Comparison of ENCODE assay signal across 10 mouse cellular contexts in the genomic region with DNA sequence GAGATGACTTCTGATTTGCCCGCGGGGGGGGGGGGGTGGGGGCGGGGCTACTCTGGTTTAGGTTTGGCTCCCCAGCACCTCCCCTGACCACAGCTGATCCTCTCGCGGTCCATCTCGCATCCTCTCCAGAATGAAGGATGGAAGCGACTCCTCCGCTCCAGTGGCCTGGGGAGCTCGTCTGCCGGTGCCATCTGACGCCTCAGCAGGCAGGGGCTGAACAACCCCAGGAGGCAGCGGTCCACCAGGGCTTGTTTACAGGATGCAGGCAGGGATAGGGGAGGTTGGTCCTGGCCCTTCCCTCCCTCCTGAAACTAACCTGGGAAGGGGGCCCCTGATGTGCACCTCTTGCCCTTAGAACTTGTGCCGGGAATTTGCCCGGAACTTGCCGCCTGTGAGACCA.
A peak's percentile ranks its signal among the peaks of the same experiment; 100 is the strongest.
DNase-seq lines count a peak whose midpoint lies in the region; ATAC-seq and TF ChIP-seq lines count a peak whose summit lies in the region.
"Had no signal": no experiment of that assay in that cellular context is flagged by ENCODE, and none has a peak within 500 bp of the region (broad histone marks: within the 10 kb centered on the region; RNA-seq: fewer than 3 reads in every experiment).

No protein-coding gene starts in this region.

- no peaks in the 10 kb centered on the region for H3K9me3 ChIP-seq in hindbrain, embryonic 10.5 days
- H3K9me3 ChIP-seq in hindbrain, postnatal 0 days (ENCODE audit: low read length): no peaks in the 10 kb centered on the region
- H3K9me3 ChIP-seq in CH12.LX (replicated peaks; ENCODE audit: low read length) (no peaks in the 10 kb centered on the region), E14TG2a.4 (ENCODE audit: low read length) (no peaks in the 10 kb centered on the region)
- H3K9me3 ChIP-seq in embryonic facial prominence, embryonic 15.5 days (replicated peaks): no peaks in the 10 kb centered on the region
- H3K9me3 ChIP-seq in forebrain, embryonic 10.5 days: no peaks in the 10 kb centered on the region

- peaks cover 38% of the 10 kb centered on the region for H3K4me1 ChIP-seq in hindbrain, embryonic 10.5 days (replicated peaks)
- H3K4me1 ChIP-seq in hindbrain, postnatal 0 days (ENCODE audit: insufficient read depth, low read length): peaks cover 11% of the 10 kb centered on the region; the same call in 1 of the 2 replicates
- H3K4me1 ChIP-seq in CH12.LX (ENCODE audit: control insufficient read depth in 1 of 2, insufficient read depth in 2 of 2) (peaks cover 0 to 6% of the 10 kb centered on the region in 2 experiments; a peak in 1 of 4 replicates), E14TG2a.4 (replicated peaks; ENCODE audit: low read depth, low read length) (peaks cover 85% of the 10 kb centered on the region)
- H3K4me1 ChIP-seq in embryonic facial prominence, embryonic 15.5 days: peaks cover 19% of the 10 kb centered on the region
- peaks cover 41% of the 10 kb centered on the region for H3K4me1 ChIP-seq in forebrain, embryonic 10.5 days

- no peak for TF ChIP-seq CTCF in hindbrain, postnatal 0 days (IDR thresholded peaks at IDR 0.05; ENCODE audit: low read depth)
- TF ChIP-seq CTCF in CH12.LX (conservative IDR thresholded peaks at IDR 0.05 in 1 of 2, IDR thresholded peaks at IDR 0.05 in 1 of 2; ENCODE audit: low read depth in 2 of 2, low read length in 2 of 2): no peak
- no peak for TF ChIP-seq CTCF in E14TG2a.4 (conservative IDR thresholded peaks at IDR 0.05; ENCODE audit: low read length)

- no peak for TF ChIP-seq EP300 in CH12.LX (IDR thresholded peaks at IDR 0.05; ENCODE audit: low read length)

- TF ChIP-seq RAD21 in CH12.LX (IDR thresholded peaks at IDR 0.05; ENCODE audit: low read depth, low read length): no peak

- dilution Hi-C loops in CH12.LX (cut with MboI; ENCODE audit: extremely low pct_ligation_motif_present, extremely low pct_unique_long_range_greater_than_20kb, low sequenced_read_pairs): no loop called here

- H3K27ac ChIP-seq in hindbrain, embryonic 10.5 days: peak overlapping the region; percentile 37; the same call in 1 of the 2 replicates
- H3K27ac ChIP-seq in hindbrain, postnatal 0 days: no peak overlapping the region
- no peak overlapping the region for H3K27ac ChIP-seq in CH12.LX (ENCODE audit: insufficient read depth, low read depth)
- no peak overlapping the region for H3K27ac ChIP-seq in embryonic facial prominence, embryonic 15.5 days (replicated peaks)
- H3K27ac ChIP-seq in forebrain, embryonic 10.5 days: no peak overlapping the region

- 9% methylated on average over 14 of the region's 15 CpGs for WGBS in hindbrain, embryonic 10.5 days
- 13% methylated on average over 14 of the region's 15 CpGs for WGBS in hindbrain, postnatal 0 days
- WGBS in embryonic facial prominence, embryonic 15.5 days: 14% methylated on average over 15 of the region's 15 CpGs
- 16% methylated on average over 12 of the region's 15 CpGs for WGBS in forebrain, embryonic 10.5 days

- in situ Hi-C loops in CH12.LX (cut with MboI; ENCODE audit: low pct_ligation_motif_present, low pct_unique_long_range_greater_than_20kb, low sequenced_read_pairs): no loop called here

- no peak overlapping the region for H3K9ac ChIP-seq in hindbrain, postnatal 0 days (replicated peaks; ENCODE audit: low read length)
- no peak overlapping the region; the same call in 1 of the 2 replicates for H3K9ac ChIP-seq in CH12.LX (ENCODE audit: insufficient read depth, low read depth)
- no peak overlapping the region for H3K9ac ChIP-seq in embryonic facial prominence, embryonic 15.5 days

- DNase-seq in hindbrain, embryonic 10.5 days (ENCODE audit: low spot score): no peak
- no peak for DNase-seq in hindbrain, postnatal 0 days (ENCODE audit: low spot score)
- DNase-seq in CH12.LX (ENCODE audit: extremely low read depth): no peak
- no peak for DNase-seq in right cerebral cortex, postnatal 4 days
- DNase-seq in forebrain, embryonic 10.5 days (ENCODE audit: extremely low spot score, low spot score): no peak
- DNase-seq: kidney, postnatal 36 days; lung, postnatal 36 days had no signal

- no peak for ATAC-seq in hindbrain, postnatal 0 days
- no peak for ATAC-seq in embryonic facial prominence, embryonic 15.5 days (ENCODE audit: insufficient number of reproducible peaks, low FRiP score, low TSS enrichment, low read depth)
- ATAC-seq: Patski had no signal

- H3K36me3 ChIP-seq in hindbrain, embryonic 10.5 days: no peaks in the 10 kb centered on the region
- H3K36me3 ChIP-seq in hindbrain, postnatal 0 days (ENCODE audit: insufficient read depth, low read length): no peaks in the 10 kb centered on the region
- H3K36me3 ChIP-seq in CH12.LX (replicated peaks in 1 of 2; ENCODE audit: control insufficient read depth in 1 of 2, insufficient read depth in 1 of 2, low read length in 1 of 2) (no peaks in the 10 kb centered on the region), E14TG2a.4 (ENCODE audit: insufficient read depth, low read length) (no peaks in the 10 kb centered on the region)
- H3K36me3 ChIP-seq in embryonic facial prominence, embryonic 15.5 days: no peaks in the 10 kb centered on the region
- H3K36me3 ChIP-seq in forebrain, embryonic 10.5 days (replicated peaks): no peaks in the 10 kb centered on the region

- no peak for TF ChIP-seq POLR2A in CH12.LX (IDR thresholded peaks at IDR 0.05; ENCODE audit: low read depth, low read length)

- no peaks in the 10 kb centered on the region for H3K79me2 ChIP-seq in CH12.LX (replicated peaks; ENCODE audit: control insufficient read depth, extremely low read depth, insufficient read depth, poor library complexity, severe bottlenecking)

- peaks cover 33% of the 10 kb centered on the region for H3K27me3 ChIP-seq in hindbrain, embryonic 10.5 days (ENCODE audit: insufficient read depth, poor library complexity, severe bottlenecking)
- H3K27me3 ChIP-seq in hindbrain, postnatal 0 days (ENCODE audit: insufficient read depth, low read length): no peaks in the 10 kb centered on the region
- no peaks in the 10 kb centered on the region for H3K27me3 ChIP-seq in CH12.LX (replicated peaks)
- no peaks in the 10 kb centered on the region for H3K27me3 ChIP-seq in E14TG2a.4 (ENCODE audit: insufficient read depth, low read length)
- H3K27me3 ChIP-seq in embryonic facial prominence, embryonic 15.5 days: 0 out of 2 replicates have a peak, but pooled peaks cover 6% of the 10 kb centered on the region
- H3K27me3 ChIP-seq in forebrain, embryonic 10.5 days (ENCODE audit: poor library complexity, severe bottlenecking): peaks cover 38% of the 10 kb centered on the region
- H3K27me3 ChIP-seq: Patski had no signal

- H3K4me2 ChIP-seq in hindbrain, postnatal 0 days (ENCODE audit: low read depth, low read length): no peak overlapping the region
- H3K4me2 ChIP-seq in CH12.LX (ENCODE audit: insufficient read depth, low read depth, poor library complexity, severe bottlenecking): peak overlapping the region; percentile 79
- H3K4me2 ChIP-seq in embryonic facial prominence, embryonic 15.5 days (replicated peaks): peak overlapping the region; percentile 22

- H3K4me3 ChIP-seq in hindbrain, embryonic 10.5 days: peak overlapping the region; percentile 22
- no peak overlapping the region for H3K4me3 ChIP-seq in hindbrain, postnatal 0 days (ENCODE audit: low read length)
- H3K4me3 ChIP-seq in CH12.LX (replicated peaks in 1 of 3; ENCODE audit: low read depth in 2 of 3, low read length in 2 of 3, poor library complexity in 1 of 3) (peak overlapping the region in 2 of 3 experiments; percentile 13 to 42), E14TG2a.4 (replicated peaks; ENCODE audit: low read length) (peak overlapping the region; percentile 60)
- no peak overlapping the region for H3K4me3 ChIP-seq in embryonic facial prominence, embryonic 15.5 days (replicated peaks)
- no peak overlapping the region for H3K4me3 ChIP-seq in forebrain, embryonic 10.5 days

TF ChIP-seq in CH12.LX, 34 proteins besides CTCF, POLR2A, EP300 and RAD21:
- TF ChIP-seq CHD1 (IDR thresholded peaks at IDR 0.05; ENCODE audit: low read depth, low read length) (no peak), TCF12 (IDR thresholded peaks at IDR 0.05; ENCODE audit: low read depth, low read length) (no peak), HCFC1 (IDR thresholded peaks at IDR 0.05; ENCODE audit: low read depth, low read length) (no peak), MYC (IDR thresholded peaks at IDR 0.05; ENCODE audit: low read depth, low read length) (no peak), CHD2 (IDR thresholded peaks at IDR 0.05; ENCODE audit: low read length) (no peak), JUN (IDR thresholded peaks at IDR 0.05; ENCODE audit: insufficient read depth, low read depth, low read length) (no peak), BHLHE40 (IDR thresholded peaks at IDR 0.05; ENCODE audit: low read depth, low read length) (no peak), POLR2AphosphoS2 (IDR thresholded peaks at IDR 0.05; ENCODE audit: low read depth, low read length) (no peak), MAX (IDR thresholded peaks at IDR 0.05; ENCODE audit: low read length) (no peak), GABPA (IDR thresholded peaks at IDR 0.05; ENCODE audit: insufficient replicate concordance, low read depth, low read length) (no peak), RCOR1 (conservative IDR thresholded peaks at IDR 0.05; ENCODE audit: low read depth, low read length) (no peak), MEF2A (IDR thresholded peaks at IDR 0.05; ENCODE audit: borderline replicate concordance, low read depth, low read length) (no peak), TBP (conservative IDR thresholded peaks at IDR 0.05; ENCODE audit: low read depth, low read length) (no peak)

Comparison
In these comparisons a context has a peak if more than half of its experiments do, and no peak if none do; other contexts are left out.
1. H3K4me3 ChIP-seq: peak in hindbrain, embryonic 10.5 days (single experiment), CH12.LX (2 of 3) and E14TG2a.4 (single experiment); none in hindbrain, postnatal 0 days (single experiment), embryonic facial prominence, embryonic 15.5 days (single experiment) and forebrain, embryonic 10.5 days (single experiment).